Mouse (Mus musculus): Measurements from ENCODE around the gene Cadps.

Cadps gene

GRCm38 (mm10) chr14:12529961-12530542, 292.8 kb downstream of the Cadps start:
- DNase-seq (ENCODE audit: extremely low read depth, insufficient read length, low spot score), result no peak

GRCm38 (mm10) chr14:12527296-12527695, 295.6 kb downstream of the Cadps start:
- DNase-seq (ENCODE audit: extremely low read depth, insufficient read length, low spot score), result no peak

GRCm38 (mm10) chr14:12507018-12507417, 315.9 kb downstream of the Cadps start:
- no peak for DNase-seq (ENCODE audit: extremely low read depth, insufficient read length, low spot score)

- DNase-seq (ENCODE audit: extremely low read depth, insufficient read length, low spot score), result no peak
Measured at GRCm38 (mm10) chr14:12504191-12504947, 318.5 kb downstream of the Cadps start.

GRCm38 (mm10) chr14:12462206-12462605, 360.7 kb downstream of the Cadps start:
- no peak for DNase-seq (ENCODE audit: extremely low read depth, insufficient read length, low spot score)

GRCm38 (mm10) chr14:12459700-12460099, 363.2 kb downstream of the Cadps start:
- DNase-seq (ENCODE audit: extremely low read depth, insufficient read length, low spot score), result no peak

- no peak for DNase-seq (ENCODE audit: extremely low read depth, insufficient read length, low spot score)
Measured at GRCm38 (mm10) chr14:12455064-12455591, 367.8 kb downstream of the Cadps start.

GRCm38 (mm10) chr14:12450807-12451206, 372.1 kb downstream of the Cadps start:
- DNase-seq (ENCODE audit: extremely low read depth, insufficient read length, low spot score), result no peak

- DNase-seq (ENCODE audit: extremely low read depth, insufficient read length, low spot score), result no peak
Measured at GRCm38 (mm10) chr14:12448883-12449282, 374.0 kb downstream of the Cadps start.

GRCm38 (mm10) chr14:12441019-12441418, 381.9 kb downstream of the Cadps start:
- DNase-seq (ENCODE audit: extremely low read depth, insufficient read length, low spot score), result no peak

GRCm38 (mm10) chr14:12437976-12438375, 384.9 kb downstream of the Cadps start:
- no peak for DNase-seq (ENCODE audit: extremely low read depth, insufficient read length, low spot score)

GRCm38 (mm10) chr14:12437422-12437821, 385.5 kb downstream of the Cadps start:
- DNase-seq (ENCODE audit: extremely low read depth, insufficient read length, low spot score), result no peak

GRCm38 (mm10) chr14:12436903-12437368, 385.9 kb downstream of the Cadps start:
- no peak for DNase-seq (ENCODE audit: extremely low read depth, insufficient read length, low spot score)

GRCm38 (mm10) chr14:12428021-12428654, 394.7 kb downstream of the Cadps start:
- DNase-seq (ENCODE audit: extremely low read depth, insufficient read length, low spot score), result no peak

- no peak for DNase-seq (ENCODE audit: extremely low read depth, insufficient read length, low spot score)
Measured at GRCm38 (mm10) chr14:12425311-12425710, 397.6 kb downstream of the Cadps start.

GRCm38 (mm10) chr14:12410276-12410675, 412.6 kb downstream of the Cadps start:
- DNase-seq (ENCODE audit: extremely low read depth, insufficient read length, low spot score), result no peak

GRCm38 (mm10) chr14:12409811-12410210, 413.1 kb downstream of the Cadps start:
- no peak for DNase-seq (ENCODE audit: extremely low read depth, insufficient read length, low spot score)

- no peak for DNase-seq (ENCODE audit: extremely low read depth, insufficient read length, low spot score)
Measured at GRCm38 (mm10) chr14:12406588-12406987, 416.3 kb downstream of the Cadps start.

GRCm38 (mm10) chr14:12405201-12405600, 417.7 kb downstream of the Cadps start:
- no peak for DNase-seq (ENCODE audit: extremely low read depth, insufficient read length, low spot score)

GRCm38 (mm10) chr14:12404724-12405123, 418.2 kb downstream of the Cadps start:
- DNase-seq (ENCODE audit: extremely low read depth, insufficient read length, low spot score), result no peak

- no peak for DNase-seq (ENCODE audit: extremely low read depth, insufficient read length, low spot score)
Measured at GRCm38 (mm10) chr14:12404052-12404451, 418.8 kb downstream of the Cadps start.
